Mouse (Mus musculus) myocyte (in vitro differentiated cells): ENCODE data around the gene Acsbg2. TPM values are rescaled to one million over a fixed set of nuclear protein-coding genes. Genes with fewer than 3 reads are reported as not detected.

Experiments used
- H3K27me3 ChIP-seq: one replicate; pipeline ENCODE4 v1.6.1; 2011; ENCODE audit not compliant: control insufficient read depth, insufficient read depth, insufficient read length
- H3K36me3 ChIP-seq: one replicate; pipeline ENCODE4 v1.6.1; 2011; ENCODE audit not compliant: control insufficient read depth, insufficient read depth
- H3K4me2 ChIP-seq: one replicate; pipeline ENCODE4 v1.6.1; 2011; ENCODE audit warnings: low read depth, control low read depth
- H3K4me3 ChIP-seq: one replicate; pipeline ENCODE4 v1.5.1; 2011; ENCODE audit warnings: mild to moderate bottlenecking, control low read depth, moderate library complexity
- H3K79me2 ChIP-seq: one replicate; pipeline ENCODE4 v1.6.1; 2011; ENCODE audit not compliant: control insufficient read depth, insufficient read depth
- H3ac ChIP-seq: one replicate; pipeline ENCODE4 v1.6.1; 2011; ENCODE audit not compliant: control insufficient read depth, insufficient read length
- CEBPB ChIP-seq: IDR thresholded peaks from 2 replicates; pipeline ENCODE4 v1.6.1; 2011; ENCODE audit warnings: mild to moderate bottlenecking, moderate library complexity; ENCODE audit not compliant: poor library complexity, insufficient read depth, severe bottlenecking
- E2F4 ChIP-seq: IDR thresholded peaks from one replicate; pipeline ENCODE4 v1.6.1; 2011; ENCODE audit warnings: mild to moderate bottlenecking, control low read depth, moderate library complexity; ENCODE audit not compliant: insufficient read depth
- MAX ChIP-seq: IDR thresholded peaks from one replicate; pipeline ENCODE4 v1.6.1; 2011; ENCODE audit warnings: low read depth, mild to moderate bottlenecking, control low read depth
- MYOD1 ChIP-seq, 3 experiments: IDR thresholded peaks; one replicate each; pipeline ENCODE4 v1.6.1; 2011; ENCODE audit warnings: control low read depth in 2 of 3, low read depth in 2 of 3, mild to moderate bottlenecking in 2 of 3, moderate library complexity in 1 of 3; ENCODE audit not compliant: insufficient read length in 2 of 3, control insufficient read depth in 1 of 3
- MYOG ChIP-seq, 3 experiments: IDR thresholded peaks; one replicate each; pipeline ENCODE4 v1.6.1; 2011; ENCODE audit warnings: control low read depth in 2 of 3, low read depth in 2 of 3, mild to moderate bottlenecking in 2 of 3; ENCODE audit not compliant: insufficient read length in 2 of 3, control insufficient read depth in 1 of 3, insufficient read depth in 1 of 3
- POLR2A ChIP-seq: IDR thresholded peaks from one replicate; pipeline ENCODE4 v1.6.1; 2011; ENCODE audit warnings: low read depth, mild to moderate bottlenecking, control low read depth, moderate library complexity; ENCODE audit not compliant: insufficient read length
- POLR2AphosphoS2 ChIP-seq: IDR thresholded peaks from one replicate; pipeline ENCODE4 v1.6.1; 2011; ENCODE audit warnings: low read depth, control low read depth; ENCODE audit not compliant: insufficient read length
- REST ChIP-seq: IDR thresholded peaks from one replicate; pipeline ENCODE4 v1.6.1; 2011; ENCODE audit warnings: mild to moderate bottlenecking, control low read depth, moderate library complexity; ENCODE audit not compliant: insufficient read depth, insufficient read length
- SRF ChIP-seq: IDR thresholded peaks from one replicate; pipeline ENCODE4 v1.6.1; 2011; ENCODE audit warnings: low read depth; ENCODE audit not compliant: control insufficient read depth, insufficient read length
- TCF12 ChIP-seq: IDR thresholded peaks from one replicate; pipeline ENCODE4 v1.6.1; 2011; ENCODE audit warnings: mild to moderate bottlenecking, control low read depth; ENCODE audit not compliant: poor library complexity, insufficient read depth, severe bottlenecking
- TCF3 ChIP-seq: IDR thresholded peaks from one replicate; pipeline ENCODE4 v1.6.1; 2011; ENCODE audit warnings: low read depth, control low read depth; ENCODE audit not compliant: insufficient read length
- USF1 ChIP-seq: IDR thresholded peaks from one replicate; pipeline ENCODE4 v1.6.1; 2011; ENCODE audit warnings: low read depth, mild to moderate bottlenecking, control low read depth, moderate library complexity
- polyA plus RNA-seq: library from polyadenylated mRNA; unstranded; fragments of >200 nt; fragmentation: generic; extraction: Trizol; gene quantifications from one replicate; pipeline ENCODE4 v1.2.1, GENCODE M21; 2012; ENCODE audit warnings: missing spikeins

Gene Acsbg2
- polyA plus RNA-seq, 1 experiment: not detected

DNA sequence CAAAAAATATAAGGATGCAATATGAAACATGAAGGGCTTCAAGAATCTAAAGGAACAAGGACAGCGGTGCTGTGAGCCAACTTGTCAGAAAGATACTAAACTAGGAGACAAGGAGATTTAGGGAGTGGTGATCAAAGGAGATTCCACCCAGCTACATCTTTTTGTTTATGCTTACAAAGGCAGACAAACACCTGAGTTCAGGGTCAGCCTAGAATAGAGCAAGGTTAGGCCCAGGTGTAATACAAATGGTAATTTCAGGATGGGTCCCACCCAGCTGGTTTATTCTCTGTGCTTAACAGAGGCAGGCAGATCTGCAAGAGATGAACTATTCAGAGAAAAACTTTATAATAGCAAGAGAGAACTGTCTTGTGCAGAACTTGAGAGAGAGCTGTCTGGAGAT, 40.9 kb downstream of the Acsbg2 start:
- Histone ChIP-seq H3K79me2 (no peaks in the 10 kb centered on the region), H3K4me3 (no peak overlapping the region), H3K36me3 (no peaks in the 10 kb centered on the region), H3K27me3 (peaks cover 20% of the 10 kb centered on the region), H3ac (no peak overlapping the region), H3K4me2 (no peak overlapping the region)
- no peak for TF ChIP-seq TCF3
- no peak for TF ChIP-seq POLR2A
- TF ChIP-seq USF1: no peak
- no peak for TF ChIP-seq MYOG (IDR thresholded peaks at IDR 0.05; ENCODE audit: control insufficient read depth in 1 of 3, insufficient read depth in 1 of 3, insufficient read length in 2 of 3, low read depth in 2 of 3)
- no peak for TF ChIP-seq CEBPB
- no peak for TF ChIP-seq POLR2AphosphoS2
- no peak for TF ChIP-seq MAX
- TF ChIP-seq MYOD1 (IDR thresholded peaks at IDR 0.05; ENCODE audit: control insufficient read depth in 1 of 3, insufficient read length in 2 of 3, low read depth in 2 of 3): no peak
- no peak for TF ChIP-seq SRF
- TF ChIP-seq E2F4: no peak
- TF ChIP-seq TCF12: no peak
- no peak for TF ChIP-seq REST

DNA sequence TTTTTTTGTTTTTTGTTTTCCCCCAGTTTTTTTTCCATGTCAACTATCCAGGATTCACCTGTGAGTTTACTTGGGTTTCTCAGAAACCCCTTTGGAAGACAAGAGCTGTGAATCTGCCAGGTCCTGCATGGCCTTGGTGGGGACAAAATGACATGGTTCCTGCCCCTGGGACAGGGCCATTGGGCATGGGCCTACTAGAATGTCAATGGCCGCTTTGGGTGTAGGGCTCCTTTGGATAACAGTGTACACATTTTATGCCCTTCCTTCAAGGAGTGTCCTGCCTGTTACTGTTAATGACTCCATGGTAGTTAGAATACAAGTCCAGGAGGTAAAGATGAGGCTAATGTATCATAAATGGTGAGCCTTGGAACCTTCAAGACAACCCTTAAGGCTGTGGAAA, 41.3 kb downstream of the Acsbg2 start:
- Histone ChIP-seq H3K36me3 (no peaks in the 10 kb centered on the region), H3K27me3 (peaks cover 16% of the 10 kb centered on the region), H3ac (no peak overlapping the region), H3K4me2 (no peak overlapping the region), H3K79me2 (no peaks in the 10 kb centered on the region), H3K4me3 (no peak overlapping the region)
- TF ChIP-seq MAX (no peak), POLR2AphosphoS2 (no peak), REST (no peak), SRF (no peak), CEBPB (no peak), TCF12 (no peak), MYOD1 (IDR thresholded peaks at IDR 0.05; ENCODE audit: control insufficient read depth in 1 of 3, insufficient read length in 2 of 3, low read depth in 2 of 3) (no peak), E2F4 (no peak), MYOG (IDR thresholded peaks at IDR 0.05; ENCODE audit: control insufficient read depth in 1 of 3, insufficient read depth in 1 of 3, insufficient read length in 2 of 3, low read depth in 2 of 3) (no peak), POLR2A (no peak), TCF3 (no peak), USF1 (no peak)

DNA sequence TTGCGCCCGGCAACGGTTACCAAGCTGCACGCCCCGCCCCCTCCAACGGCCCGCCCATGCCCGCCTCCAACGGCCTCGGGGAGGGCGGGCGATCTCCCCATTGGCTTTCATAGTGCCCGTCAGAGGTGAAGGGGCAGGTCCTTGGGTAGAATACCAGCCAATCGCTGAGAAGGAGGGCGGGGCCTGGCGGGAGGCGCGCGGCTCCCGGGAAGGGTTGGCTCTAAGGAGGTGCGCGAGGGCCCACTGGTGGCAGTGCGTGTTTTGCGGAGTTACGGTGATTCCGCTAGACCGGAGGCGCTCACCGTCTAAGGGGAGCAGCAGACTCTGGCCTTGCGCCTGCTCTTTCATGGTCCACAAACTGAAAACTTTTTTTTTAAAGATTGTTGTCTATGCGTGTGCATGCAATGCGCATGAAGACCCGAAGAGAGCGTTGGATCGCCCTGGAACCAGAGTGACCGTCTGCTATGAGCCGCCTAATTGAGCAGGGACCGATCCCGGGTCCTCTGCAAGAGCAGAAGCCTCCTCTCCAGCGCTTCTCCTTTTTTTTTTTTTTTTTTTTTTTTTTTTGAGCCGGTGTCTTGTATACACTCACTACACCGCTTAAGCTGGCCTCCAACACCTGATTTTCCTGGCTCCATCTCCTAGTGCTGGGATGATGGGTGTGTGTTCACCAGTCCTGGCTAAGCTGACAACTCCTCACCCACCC, 43.0 kb downstream of the Acsbg2 start:
- H3K4me3 ChIP-seq: peak overlapping the region; percentile 25

DNA sequence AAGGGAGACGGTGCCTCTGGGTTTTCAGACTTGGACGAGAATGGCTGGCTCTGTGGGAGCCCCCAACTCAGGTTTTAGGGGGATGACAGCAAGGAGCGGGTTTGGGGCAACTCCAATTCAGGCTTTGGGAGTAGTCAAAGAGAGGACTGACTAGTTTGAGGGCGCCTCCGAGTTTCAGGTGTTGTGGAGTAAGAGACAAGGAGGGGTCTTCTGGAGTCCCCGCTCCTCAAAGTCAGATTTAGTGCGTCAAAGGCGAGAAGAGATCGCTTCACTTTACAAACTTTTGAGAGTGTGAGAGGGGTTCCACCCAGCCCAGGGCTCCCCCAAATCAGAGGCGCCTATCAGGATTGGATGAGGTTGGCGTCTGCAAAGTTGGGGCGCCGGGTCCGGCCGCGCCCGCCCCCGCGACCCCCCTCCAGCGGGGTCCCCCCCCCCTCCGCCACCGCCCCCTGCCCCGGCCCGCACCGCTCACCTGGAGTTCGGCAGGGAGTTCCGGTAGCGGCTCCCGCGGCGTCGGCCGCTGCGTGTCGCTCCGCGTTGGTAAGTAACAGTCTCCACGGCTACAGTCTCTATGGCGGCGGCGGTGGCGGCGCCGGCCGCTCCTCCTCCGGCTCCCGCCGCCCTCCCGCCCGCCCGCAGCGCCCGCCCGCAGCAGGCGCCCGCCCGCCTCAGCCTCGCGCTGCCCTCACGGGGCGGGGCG, 43.7 kb downstream of the Acsbg2 start, which contains the start of gene Rfx2:
Gene Rfx2 (minus strand): TSS at position 603 of the 700 bp plus-strand sequence.
- Histone ChIP-seq H3K27me3 (no peaks in the 10 kb centered on the region), H3K36me3 (no peaks in the 10 kb centered on the region), H3K4me2 (peak within 1 kb of the TSS; percentile 93), H3K4me3 (peak within 1 kb of the TSS; percentile 25), H3K79me2 (no peaks in the 10 kb centered on the region), H3ac (peak within 1 kb of the TSS; percentile 49)
- no peak for TF ChIP-seq POLR2AphosphoS2
- TF ChIP-seq USF1: no peak
- no peak for TF ChIP-seq REST
- no peak for TF ChIP-seq MYOG (IDR thresholded peaks at IDR 0.05; ENCODE audit: control insufficient read depth in 1 of 3, insufficient read depth in 1 of 3, insufficient read length in 2 of 3, low read depth in 2 of 3)
- no peak for TF ChIP-seq TCF12
- TF ChIP-seq TCF3: no peak
- TF ChIP-seq CEBPB: no peak
- TF ChIP-seq E2F4: no peak
- TF ChIP-seq POLR2A: no peak

More for the DNA sequence above, 43.0 kb downstream of the Acsbg2 start:
- Histone ChIP-seq H3K4me2 (peak overlapping the region; percentile 80), H3ac (peak overlapping the region; percentile 49), H3K79me2 (no peaks in the 10 kb centered on the region), H3K27me3 (peaks cover under 1% of the 10 kb centered on the region), H3K36me3 (no peaks in the 10 kb centered on the region)
- TF ChIP-seq TCF12: no peak
- TF ChIP-seq MYOG (IDR thresholded peaks at IDR 0.05; ENCODE audit: control insufficient read depth in 1 of 3, insufficient read depth in 1 of 3, insufficient read length in 2 of 3, low read depth in 2 of 3): peak in 1 of 3 experiments; percentile 13
- TF ChIP-seq E2F4: peak; percentile 49
- TF ChIP-seq MYOD1 (IDR thresholded peaks at IDR 0.05; ENCODE audit: control insufficient read depth in 1 of 3, insufficient read length in 2 of 3, low read depth in 2 of 3): peak in 1 of 3 experiments; percentile 2

DNA sequence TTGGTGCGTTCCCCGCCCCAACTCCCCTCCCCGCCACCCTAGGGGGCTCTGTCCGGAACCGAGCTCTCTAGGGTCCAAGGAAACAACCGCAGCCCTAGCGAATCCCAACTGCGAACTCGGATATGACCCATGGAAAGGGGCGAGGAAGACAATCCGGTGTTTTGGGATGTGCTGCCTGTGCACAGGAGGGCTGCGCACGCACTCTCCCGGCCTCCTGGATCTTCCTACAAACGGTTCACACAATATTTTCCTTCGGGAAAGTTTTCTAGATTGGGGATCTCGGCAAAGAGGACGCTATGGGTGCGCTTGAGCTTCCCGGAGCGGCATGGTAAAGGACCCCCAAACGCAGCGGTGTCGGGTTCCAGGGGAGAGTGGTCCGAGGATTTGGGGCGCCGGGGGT, 44.5 kb downstream of the Acsbg2 start:
- no peaks in the 10 kb centered on the region for H3K79me2 ChIP-seq
- H3K4me3 ChIP-seq: peak overlapping the region; percentile 25
- peak overlapping the region; percentile 93 for H3K4me2 ChIP-seq
- no peak for TF ChIP-seq MAX
- no peak for TF ChIP-seq TCF12
- no peak for TF ChIP-seq CEBPB
- no peak for TF ChIP-seq USF1
- TF ChIP-seq E2F4: no peak
- TF ChIP-seq SRF: no peak
- no peak for TF ChIP-seq TCF3
- no peak for TF ChIP-seq MYOG (IDR thresholded peaks at IDR 0.05; ENCODE audit: control insufficient read depth in 1 of 3, insufficient read depth in 1 of 3, insufficient read length in 2 of 3, low read depth in 2 of 3)
- TF ChIP-seq POLR2AphosphoS2: no peak
- TF ChIP-seq POLR2A: no peak
- no peak for TF ChIP-seq MYOD1 (IDR thresholded peaks at IDR 0.05; ENCODE audit: control insufficient read depth in 1 of 3, insufficient read length in 2 of 3, low read depth in 2 of 3)
- no peak for TF ChIP-seq REST
- H3K36me3 ChIP-seq: no peaks in the 10 kb centered on the region
- no peak overlapping the region for H3ac ChIP-seq
- no peaks in the 10 kb centered on the region for H3K27me3 ChIP-seq
